Mouse (Mus musculus): Measurements from ENCODE around the gene Tmem120b.

Gene Tmem120b

DNA sequence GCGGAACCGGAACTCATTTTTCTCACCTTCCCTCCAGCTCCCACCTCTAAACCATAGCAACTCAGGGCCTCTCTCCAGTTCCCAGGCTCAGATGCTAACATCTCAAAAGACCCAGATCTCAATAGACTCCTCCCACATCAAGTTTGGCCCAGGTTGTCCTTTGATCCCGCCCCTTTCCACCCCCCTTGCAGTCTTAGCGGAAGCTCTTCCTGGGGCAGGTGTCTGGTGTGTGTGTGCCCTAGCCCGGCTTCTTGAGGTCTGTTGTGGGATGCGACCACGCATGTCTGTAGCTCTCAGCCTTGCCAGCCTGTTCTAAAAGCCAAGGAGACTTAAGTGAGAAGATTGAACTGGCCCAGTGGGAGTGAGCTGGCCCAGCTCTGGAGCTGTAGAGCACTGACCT lies 82.4 kb downstream of the Tmem120b start:
- in situ Hi-C loops (cut with MboI, MseI) = loop anchor here in 1 of 2 experiments (5.0 kb wide), 1 partner anchor 33 kb away; no protein-coding TSS in a partner anchor

DNA sequence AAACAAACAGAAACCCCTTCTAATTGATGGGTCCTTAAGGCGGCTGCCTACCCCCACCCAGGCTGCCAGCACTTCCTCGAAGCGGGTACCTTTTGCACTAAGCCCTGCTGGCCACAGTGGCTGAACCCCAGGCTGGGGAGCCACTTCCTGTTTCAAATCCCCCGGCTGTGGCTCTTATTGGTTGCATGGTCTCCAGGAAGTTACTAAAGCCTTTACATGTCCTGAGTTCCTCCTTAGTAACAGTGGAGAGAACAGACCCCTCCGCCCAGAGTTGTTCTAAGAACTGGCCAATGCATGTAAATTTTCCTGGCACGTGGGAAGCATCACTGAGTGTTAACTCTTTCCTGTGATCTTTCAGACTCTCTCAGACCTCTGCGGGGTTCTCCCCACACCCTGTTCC lies 82.9 kb downstream of the Tmem120b start:
- in situ Hi-C loops (cut with MboI, MseI) = loop anchor here in 1 of 2 experiments (5.0 kb wide), 1 partner anchor 34 kb away; no protein-coding TSS in a partner anchor

DNA sequence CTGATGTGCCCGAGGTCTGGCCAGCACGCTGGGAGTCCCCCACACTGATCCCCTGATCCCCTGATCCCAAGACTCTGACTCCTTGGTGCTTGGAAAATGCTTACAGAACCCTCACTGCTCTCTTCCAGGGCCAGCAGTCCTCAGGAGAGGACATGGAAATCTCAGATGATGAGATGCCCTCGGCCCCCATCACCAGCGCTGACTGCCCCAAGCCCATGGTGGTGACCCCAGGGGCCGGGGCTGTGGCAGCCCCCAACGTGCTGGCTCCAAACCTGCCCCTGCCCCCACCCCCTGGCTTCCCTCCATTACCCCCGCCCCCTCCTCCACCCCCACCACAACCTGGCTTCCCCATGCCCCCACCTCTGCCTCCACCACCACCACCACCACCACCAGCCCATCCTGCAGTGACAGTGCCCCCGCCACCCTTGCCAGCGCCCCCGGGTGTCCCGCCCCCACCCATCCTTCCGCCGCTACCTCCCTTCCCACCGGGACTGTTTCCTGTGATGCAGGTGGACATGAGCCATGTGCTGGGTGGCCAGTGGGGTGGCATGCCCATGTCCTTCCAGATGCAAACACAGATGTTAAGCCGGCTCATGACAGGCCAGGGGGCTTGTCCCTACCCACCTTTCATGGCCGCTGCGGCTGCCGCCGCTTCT lies 83.6 kb downstream of the Tmem120b start:
- in situ Hi-C loops (cut with MboI, MseI) = loop anchor here in 1 of 2 experiments (5.0 kb wide), 1 partner anchor 35 kb away; no protein-coding TSS in a partner anchor

DNA sequence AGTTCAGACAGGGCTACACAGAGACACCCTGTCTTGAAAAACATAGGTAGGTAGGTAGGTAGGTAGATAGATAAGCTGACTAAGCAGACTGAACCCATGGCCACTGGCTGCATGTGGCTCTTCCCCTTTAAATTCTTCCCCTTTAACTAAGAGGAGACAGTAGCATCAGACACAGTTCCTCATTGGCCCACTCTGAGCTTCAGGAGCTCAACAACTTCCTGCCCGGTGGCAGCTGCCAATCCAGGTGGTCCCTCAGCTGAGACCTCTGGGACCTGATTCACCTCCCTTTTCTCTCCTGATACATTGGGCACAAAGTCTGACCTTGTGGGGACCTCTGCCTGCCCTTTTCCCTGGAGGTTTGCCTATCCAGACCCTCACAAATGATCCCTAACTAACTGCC lies 84.7 kb downstream of the Tmem120b start:
- in situ Hi-C loops (cut with MboI, MseI) = loop anchor here in 1 of 2 experiments (5.0 kb wide), 1 partner anchor 36 kb away; no protein-coding TSS in a partner anchor

DNA sequence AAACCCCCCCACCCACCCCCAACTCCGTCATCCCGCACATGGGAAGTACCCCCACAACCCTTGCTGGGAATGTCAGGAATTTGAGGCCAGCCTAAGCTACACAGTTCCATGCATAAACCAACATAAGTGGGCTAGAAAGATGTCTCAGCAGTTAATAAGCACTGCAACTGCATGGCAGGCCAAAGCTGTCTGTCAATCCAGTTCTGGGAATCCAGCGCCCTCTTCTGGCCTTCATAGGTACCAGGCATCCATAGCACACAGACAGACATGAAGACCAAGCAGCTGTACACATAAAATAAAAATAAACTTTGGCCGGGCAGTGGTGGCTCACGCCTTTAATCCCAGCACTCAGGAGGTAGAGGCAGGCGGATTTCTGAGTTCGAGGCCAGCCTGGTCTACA lies 87.2 kb downstream of the Tmem120b start:
- in situ Hi-C loops (cut with MboI, MseI) = no loop called here

DNA sequence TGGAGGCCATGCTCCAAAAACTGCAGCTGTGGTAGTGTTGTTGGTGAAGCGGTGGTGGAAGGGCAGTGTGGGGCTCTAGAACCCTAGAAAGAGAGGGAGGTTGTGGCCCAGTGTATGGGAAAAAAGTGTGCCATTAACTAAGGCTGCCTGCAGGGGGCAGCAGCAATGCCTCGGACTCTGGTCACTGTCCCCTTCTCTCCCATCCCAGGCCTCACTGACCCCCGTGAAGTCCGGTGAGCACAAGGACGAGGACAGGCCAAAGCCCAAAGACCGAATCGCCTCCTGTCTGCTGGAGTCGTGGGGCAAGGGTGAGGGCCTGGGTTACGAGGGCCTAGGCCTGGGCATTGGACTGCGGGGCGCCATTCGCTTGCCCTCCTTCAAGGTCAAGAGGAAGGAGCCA lies 88.5 kb downstream of the Tmem120b start:
- in situ Hi-C loops (cut with MboI, MseI) = no loop called here

DNA sequence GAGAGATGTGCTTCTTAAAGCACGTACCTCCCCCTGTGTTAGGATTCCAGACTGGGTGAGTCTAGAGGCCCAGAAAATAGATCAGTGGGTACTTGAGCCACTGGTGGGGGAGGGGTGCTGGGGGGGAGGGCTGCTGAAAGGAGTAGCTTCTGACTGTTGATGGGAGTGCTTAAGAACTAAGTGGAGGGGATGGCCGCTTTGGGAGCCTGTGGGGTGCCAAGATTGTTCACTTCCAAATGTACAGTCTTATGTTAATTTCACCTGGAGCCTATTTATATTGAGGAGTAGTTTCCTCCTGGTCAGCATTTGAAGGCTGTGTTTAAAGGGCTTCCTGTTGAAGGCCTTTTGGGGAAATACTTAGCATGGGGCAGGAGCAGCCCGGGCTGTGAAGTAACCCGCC lies 89.8 kb downstream of the Tmem120b start:
- in situ Hi-C loops (cut with MboI, MseI) = no loop called here

DNA sequence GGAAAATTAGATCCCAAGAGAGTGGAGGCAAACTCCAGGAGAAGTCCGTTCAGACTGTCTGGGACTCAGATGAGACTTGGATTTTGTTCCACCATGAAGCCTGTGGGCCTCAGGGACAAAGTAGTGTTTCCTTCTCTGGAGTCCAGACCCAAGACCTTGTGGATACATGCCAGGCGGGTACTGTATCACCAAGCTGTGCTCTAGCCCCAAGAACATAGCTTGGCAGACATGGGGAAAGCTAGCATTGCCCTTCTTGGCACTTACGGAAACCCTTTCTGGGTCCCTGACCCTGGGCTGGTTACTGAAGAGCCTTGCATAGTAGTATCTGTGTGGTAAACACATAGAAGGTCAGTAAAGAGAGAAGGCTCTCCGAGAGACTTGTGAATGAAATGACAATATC lies 91.2 kb downstream of the Tmem120b start:
- in situ Hi-C loops (cut with MboI, MseI) = no loop called here

DNA sequence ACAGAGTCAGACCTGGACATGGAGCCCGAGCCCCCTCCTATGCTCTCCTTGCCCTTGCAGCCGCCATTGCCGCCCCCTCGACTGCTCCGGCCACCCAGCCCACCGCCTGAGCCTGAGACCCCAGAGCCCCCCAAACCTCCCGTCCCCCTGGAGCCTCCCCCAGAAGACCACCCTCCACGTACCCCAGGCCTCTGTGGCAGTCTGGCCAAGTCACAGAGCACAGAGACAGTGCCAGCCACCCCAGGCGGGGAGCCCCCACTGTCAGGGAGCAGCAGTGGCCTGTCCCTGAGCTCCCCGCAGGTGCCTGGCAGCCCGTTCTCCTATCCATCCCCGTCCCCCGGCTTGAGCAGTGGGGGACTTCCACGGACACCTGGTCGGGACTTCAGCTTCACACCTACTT lies 91.7 kb downstream of the Tmem120b start:
- in situ Hi-C loops (cut with MboI, MseI) = no loop called here

DNA sequence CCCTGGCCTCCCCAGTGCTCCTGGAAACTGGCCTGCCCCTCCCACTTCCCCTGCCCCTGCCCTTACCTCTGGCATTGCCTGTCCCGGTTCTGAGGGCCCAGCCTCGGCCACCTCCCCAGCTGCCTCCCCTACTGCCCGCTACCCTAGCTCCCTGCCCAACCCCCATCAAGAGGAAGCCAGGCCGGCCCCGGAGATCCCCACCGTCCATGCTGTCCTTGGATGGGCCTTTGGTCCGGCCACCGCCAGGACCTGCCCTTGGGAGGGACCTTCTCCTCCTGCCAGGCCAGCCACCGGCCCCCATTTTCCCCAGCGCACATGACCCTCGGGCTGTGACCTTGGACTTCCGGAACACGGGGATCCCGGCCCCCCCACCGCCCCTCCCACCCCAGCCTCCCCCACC lies 92.1 kb downstream of the Tmem120b start:
- in situ Hi-C loops (cut with MboI, MseI) = no loop called here

DNA sequence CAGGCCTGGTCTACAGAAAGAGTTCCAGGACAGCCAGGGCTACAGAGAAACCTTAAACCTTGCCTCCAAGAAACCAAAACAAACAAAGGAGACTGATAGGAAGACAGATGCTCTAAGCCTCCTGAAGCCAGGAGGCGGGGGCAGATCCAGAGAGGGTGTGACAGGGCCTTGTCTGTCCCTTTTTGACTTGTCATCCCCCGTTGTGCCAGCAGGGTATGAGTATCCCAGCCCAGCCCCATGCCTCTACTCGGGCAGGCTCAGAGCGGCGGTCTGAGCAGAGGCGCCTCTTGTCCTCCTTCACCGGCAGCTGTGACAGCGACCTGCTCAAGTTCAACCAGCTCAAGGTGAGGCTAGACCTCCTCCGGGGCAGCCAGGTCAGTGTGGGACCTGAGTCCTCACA lies 94.7 kb downstream of the Tmem120b start:
- in situ Hi-C loops (cut with MboI, MseI) = no loop called here

DNA sequence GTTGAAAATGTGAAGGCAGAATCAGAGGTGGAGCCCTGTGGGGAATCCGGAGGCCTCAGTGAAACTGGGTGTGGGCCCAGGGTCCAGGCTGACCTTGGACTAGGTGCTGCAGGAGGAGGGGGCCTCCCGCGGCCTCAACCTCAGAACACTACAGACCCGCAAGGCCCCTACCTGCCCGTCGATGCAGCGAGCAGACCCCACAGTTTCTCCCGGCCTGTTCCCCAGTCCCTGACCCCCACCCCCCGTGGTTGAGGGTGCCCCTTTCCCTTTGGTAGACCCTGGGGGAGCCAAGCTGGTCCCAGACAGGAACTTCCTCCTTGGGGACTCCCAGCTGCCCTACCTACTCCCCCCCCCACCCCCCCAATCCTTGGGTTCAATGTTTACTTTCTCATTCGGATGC lies 98.2 kb downstream of the Tmem120b start:
- in situ Hi-C loops (cut with MboI, MseI) = no loop called here
